Mouse (Mus musculus): ENCODE measurements around the gene Prom1.
A peak's percentile ranks its signal among the peaks of the same experiment; 100 is the strongest.

Prom1 gene

GRCm38 (mm10) chr5:44080276-44081054 is 21.4 kb downstream of the Prom1 start:
- DNase-seq: no peak

GRCm38 (mm10) chr5:44075432-44075831 is 26.4 kb downstream of the Prom1 start:
- DNase-seq: no peak

GRCm38 (mm10) chr5:44073634-44074033 is 28.2 kb downstream of the Prom1 start:
- DNase-seq: no peak

GRCm38 (mm10) chr5:44070529-44071133 is 31.2 kb downstream of the Prom1 start:
- no peak for DNase-seq

GRCm38 (mm10) chr5:44058258-44058657 is 43.6 kb downstream of the Prom1 start:
- no peak for DNase-seq

GRCm38 (mm10) chr5:44050213-44050612 is 51.6 kb downstream of the Prom1 start:
- peak in 1 of 2 experiments; percentile 9 for DNase-seq

GRCm38 (mm10) chr5:44049395-44049976 is 52.3 kb downstream of the Prom1 start:
- DNase-seq: no peak

GRCm38 (mm10) chr5:44048568-44049363 is 53.1 kb downstream of the Prom1 start:
- no peak for DNase-seq

GRCm38 (mm10) chr5:44041725-44042124 is 60.1 kb downstream of the Prom1 start:
- no peak for DNase-seq

- DNase-seq: no peak
Observed at GRCm38 (mm10) chr5:44041056-44041455, 60.8 kb downstream of the Prom1 start.

- DNase-seq: no peak
Observed at GRCm38 (mm10) chr5:43998295-43998989, 103.4 kb downstream of the Prom1 start.

- no peak for DNase-seq
Observed at GRCm38 (mm10) chr5:43997626-43998025, 104.2 kb downstream of the Prom1 start.

- DNase-seq: no peak
Observed at GRCm38 (mm10) chr5:43996162-43996561, 105.7 kb downstream of the Prom1 start.

GRCm38 (mm10) chr5:43994981-43995380 is 106.9 kb downstream of the Prom1 start:
- no peak for DNase-seq

- DNase-seq: peak; percentile 57 to 67
Observed at GRCm38 (mm10) chr5:43990316-43990715, 111.5 kb downstream of the Prom1 start.

GRCm38 (mm10) chr5:43989017-43989416 is 112.8 kb downstream of the Prom1 start:
- DNase-seq: no peak

GRCm38 (mm10) chr5:43986212-43986611 is 115.6 kb downstream of the Prom1 start:
- DNase-seq: no peak

- peak in 1 of 2 experiments; percentile 24 for DNase-seq
Observed at GRCm38 (mm10) chr5:43982896-43983295, 118.9 kb downstream of the Prom1 start.

GRCm38 (mm10) chr5:43981620-43982019 is 120.2 kb downstream of the Prom1 start, which contains the start of gene Fgfbp1:
Gene Fgfbp1 (minus strand): TSS chr5:43981779.
- peak; percentile 82 to 89 for DNase-seq

- no peak for DNase-seq
Observed at GRCm38 (mm10) chr5:43980397-43980796, 121.4 kb downstream of the Prom1 start.

- no peak for DNase-seq
Observed at GRCm38 (mm10) chr5:43976821-43977561, 124.8 kb downstream of the Prom1 start.

- DNase-seq: no peak
Observed at GRCm38 (mm10) chr5:43974166-43974565, 127.7 kb downstream of the Prom1 start.

All from lung, adult 18-20 months (tissue).